Mouse (Mus musculus) skeletal muscle tissue, adult 2 months (tissue): ENCODE data around the gene Cadm2.
A peak's percentile ranks its signal among the peaks of the same experiment; 100 is the strongest.

Experiments
- DNase-seq: peaks from one replicate; pipeline ENCODE4 v3.0.0-alpha.2; 2012; ENCODE audit warnings: low read depth, low spot score

Cadm2 gene

DNA sequence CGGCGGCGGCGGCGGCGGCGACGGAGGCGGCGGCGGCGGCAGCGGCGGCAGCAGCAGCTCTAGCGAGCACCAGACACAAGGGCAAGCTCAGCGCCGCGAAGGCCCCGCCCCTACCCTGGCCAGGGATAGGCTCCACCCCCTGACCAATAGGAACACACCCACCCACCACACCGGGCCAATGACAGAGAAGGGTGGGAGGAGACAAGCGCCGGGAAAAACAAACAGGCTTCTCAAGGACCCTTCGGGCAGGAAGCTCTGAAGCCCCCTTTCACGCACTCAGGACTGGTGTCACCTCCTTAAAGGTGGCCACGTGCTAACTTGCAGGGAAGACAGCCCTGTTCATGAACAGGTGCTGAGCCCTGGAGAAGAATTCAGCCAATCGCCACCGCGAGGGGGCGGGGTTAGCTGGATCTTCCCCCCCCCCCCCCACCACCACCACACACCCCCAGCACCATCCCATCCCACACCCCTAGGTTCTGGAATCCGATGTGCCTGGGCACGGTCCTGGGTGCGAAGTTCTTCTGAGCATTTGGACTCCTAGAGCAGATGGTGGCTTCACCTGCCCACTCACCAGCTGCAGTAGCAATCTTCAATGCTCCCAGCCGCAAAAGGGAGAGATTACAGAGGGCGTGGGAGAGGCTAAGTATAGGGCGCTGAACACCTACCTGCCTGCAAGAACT is at the start of gene Cadm2:
Cadm2 (minus strand) TSS at position 83 of the 680 bp plus-strand sequence.
- DNase-seq = peak; percentile 78

DNA sequence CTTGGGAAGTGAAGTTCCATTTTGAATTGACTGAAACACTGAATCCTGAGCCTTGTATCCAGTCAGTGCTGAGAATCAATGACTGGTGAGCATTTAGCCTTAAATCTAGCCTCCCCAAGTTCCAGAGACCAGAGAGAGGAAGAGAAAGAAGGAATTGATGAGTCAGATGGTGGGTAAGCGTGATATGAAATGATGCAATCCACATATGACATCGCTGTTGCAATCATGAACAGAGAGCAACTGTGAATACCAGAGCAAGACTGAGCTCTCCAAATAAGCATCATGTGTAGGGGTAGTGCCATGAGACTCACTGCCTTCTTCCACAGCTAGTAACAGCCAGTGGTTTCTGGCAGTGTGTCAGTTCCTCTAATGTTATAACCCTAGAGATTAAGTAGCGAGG is 26.2 kb upstream of the Cadm2 start:
- no peak for DNase-seq

DNA sequence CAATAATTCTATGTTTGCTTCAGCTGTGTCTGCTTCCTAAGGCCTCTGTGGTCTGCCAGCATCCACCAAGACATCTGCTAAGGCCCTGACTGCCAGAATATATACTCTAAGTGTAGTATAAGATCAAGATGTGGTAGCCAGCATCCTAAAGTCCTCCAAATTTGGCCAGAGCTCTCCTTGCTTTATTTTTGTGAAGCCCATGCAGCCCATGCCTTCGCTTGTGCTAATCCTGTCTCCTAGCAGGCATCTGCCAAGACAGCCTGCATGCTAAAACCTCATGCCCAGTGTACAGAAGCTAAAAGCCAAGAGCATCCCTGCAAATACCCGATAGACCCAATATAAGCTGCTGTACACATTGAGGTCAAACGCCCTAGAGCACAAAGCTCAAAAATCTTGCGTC is 22.9 kb upstream of the Cadm2 start:
- DNase-seq = no peak

DNA sequence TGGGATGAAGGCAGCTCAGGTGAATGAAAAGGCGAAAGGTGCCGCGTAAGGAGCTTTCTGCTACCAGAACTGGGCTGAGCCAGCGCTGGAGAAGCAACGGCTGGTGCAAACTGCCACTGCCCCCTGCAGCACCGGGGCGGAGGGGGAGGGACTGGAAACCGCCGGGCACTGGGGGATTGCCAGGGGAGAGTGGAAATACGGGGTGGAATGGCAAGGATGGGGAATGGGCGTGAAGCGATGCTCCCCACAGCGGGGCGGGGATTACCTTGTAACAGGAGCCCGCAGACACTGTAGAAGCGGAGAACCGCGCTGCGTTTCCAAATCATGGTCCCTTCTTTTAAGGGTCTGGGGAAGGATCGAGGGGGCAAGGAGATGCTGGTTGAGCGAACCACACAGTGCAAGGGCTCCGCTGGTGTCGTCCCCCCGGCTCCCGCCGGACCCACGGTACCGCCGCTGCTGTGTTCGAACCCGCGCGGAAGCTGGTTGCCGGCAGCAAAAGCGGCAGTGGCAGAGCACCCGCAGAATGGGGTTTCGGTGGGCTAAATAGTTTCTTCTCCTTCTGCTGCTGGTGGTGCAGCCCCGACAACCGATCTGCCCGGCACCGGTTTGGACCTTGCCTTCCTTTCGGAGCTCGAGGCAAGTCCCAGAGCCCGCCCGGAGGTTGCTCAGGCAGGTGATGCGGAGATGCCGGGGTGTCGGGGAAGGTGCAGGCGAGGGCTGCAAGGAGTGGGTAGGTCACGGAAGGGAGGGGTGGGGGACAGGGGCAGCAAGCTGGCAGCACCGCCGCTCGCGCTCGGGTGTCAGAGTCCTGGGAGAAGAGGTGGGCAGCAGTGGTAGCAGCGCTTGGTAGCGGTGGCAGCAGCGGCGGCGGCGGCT is 564 bp downstream of the Cadm2 start:
- DNase-seq = no peak

DNA sequence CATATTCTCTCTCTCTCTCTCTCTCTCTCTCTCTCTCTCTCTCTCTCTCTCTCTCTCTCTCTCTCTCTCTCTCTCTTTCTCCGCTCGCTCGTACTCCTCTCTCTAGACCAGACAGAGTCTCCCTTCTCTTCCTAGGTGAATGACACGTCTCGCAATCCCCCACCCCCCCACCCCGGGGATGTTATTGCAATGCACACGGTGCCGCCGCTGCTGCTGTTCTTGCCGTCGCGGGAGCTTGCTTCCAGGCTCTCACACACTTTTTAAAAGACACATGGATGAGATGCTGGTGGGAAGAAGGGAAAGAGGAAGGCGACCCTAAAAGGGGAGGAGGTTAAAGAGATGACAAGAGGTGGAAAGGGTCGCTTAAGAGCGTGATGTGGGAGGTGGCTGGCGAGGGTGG is 1.3 kb downstream of the Cadm2 start:
- DNase-seq = no peak

DNA sequence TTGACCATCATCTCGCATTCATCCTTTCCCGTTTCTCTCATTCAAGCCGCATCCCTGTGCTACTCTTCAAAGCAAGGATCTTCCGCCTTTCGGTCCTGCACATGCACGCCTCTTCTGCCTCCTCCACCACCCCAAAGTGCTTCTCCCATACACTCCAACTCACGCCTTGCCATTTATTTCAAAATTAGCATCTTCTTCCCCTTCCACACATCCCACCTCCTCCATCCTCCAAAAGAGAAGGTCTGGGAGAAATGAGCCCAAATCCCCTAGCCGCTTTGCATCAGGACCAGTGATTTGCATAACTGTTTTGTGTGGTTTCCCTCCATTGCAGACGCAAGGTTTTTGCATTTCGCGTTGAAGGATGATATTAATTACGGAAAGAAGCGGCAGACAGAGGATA is 1.9 kb downstream of the Cadm2 start:
- DNase-seq = no peak

DNA sequence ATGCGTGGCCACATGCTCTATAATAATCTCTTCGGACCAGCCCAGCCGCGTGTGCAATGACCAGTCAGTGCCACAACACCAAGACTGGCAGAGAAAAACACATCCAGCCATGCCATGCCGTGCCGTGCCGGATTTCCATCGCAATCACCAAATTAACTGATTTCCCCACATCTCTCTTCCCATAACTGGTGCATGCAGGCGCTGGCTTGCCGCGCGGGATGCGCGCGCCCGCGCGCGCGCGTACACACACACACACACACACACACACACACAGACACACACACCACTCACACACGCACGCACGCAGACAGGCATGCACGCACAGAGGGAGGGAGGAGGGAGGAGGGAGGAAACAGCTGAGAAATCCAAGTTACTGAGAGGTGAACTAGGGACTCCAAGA is 2.9 kb downstream of the Cadm2 start:
- no peak for DNase-seq

DNA sequence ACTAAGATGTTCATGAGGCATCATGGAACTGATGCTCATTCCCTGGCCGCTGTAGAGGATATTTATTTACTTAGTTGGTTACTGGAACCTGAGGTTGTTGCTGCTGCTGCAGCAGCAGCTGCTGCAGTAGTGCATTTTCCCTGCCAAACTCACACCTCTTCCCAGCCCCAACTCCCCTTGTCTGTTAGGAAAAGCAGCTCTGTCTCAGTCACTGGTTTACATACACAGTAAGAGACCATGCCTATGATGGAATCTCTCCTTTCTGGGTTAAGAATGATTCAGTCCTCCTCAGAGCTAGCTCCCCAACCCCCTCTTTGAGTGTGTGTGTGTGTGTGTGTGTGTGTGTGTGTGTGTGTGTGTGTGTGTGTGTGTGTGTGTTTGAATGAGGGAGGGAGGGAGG is 3.5 kb downstream of the Cadm2 start:
- DNase-seq = no peak

DNA sequence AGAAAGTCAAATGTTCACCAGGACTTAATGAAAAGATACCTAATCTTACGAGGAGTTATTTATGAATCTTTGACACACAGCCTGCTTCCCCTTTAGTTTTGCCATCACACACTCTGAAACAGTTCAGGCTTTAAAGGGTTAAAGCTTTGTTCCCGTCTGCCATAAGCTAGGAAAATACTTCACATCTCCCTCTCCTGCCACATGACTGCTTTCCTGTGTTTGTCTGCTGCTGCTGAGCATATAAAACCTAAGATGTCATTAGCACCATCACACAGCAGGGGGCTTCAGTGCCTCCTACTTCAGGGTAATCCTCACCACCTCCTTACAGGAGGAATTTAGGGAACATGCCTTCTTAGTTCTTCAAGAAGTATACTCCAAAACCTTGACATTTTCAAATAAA is 6.8 kb downstream of the Cadm2 start:
- DNase-seq = no peak

DNA sequence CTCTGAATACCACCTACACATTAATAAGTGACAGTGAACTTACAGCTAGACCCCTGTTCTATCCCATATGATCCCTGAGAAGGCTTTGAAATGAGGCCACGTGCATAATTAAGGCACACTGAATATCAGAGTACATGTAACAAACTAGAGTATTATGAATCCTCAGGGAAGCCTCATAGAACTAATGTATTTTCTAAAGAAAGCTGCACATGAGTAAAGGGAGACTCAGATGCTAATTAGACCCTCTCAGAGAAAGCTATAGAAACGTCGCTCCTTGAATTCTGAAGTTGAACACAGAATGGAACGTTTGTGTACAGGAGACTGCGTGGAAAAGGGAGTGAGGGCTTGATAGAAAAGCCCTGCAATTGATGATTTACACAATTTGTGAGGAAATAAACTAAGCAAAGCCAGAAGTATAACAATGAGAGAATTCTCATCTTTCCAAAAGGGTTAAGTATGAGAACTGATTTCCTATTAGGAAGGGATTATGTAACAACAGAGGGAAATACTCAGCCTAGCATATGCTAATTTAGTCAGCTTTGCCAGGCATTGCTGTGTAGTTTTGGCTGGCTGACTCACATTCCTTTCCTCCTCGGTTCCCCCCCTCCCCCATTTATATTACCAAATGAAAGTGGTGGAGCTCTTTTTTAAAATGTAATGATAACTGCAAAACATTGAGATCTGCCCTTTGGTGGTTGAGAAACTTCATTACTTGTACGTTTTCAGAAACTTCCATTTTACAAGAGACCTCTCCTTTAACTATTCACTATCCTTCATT is 9.6 kb downstream of the Cadm2 start:
- no peak for DNase-seq

DNA sequence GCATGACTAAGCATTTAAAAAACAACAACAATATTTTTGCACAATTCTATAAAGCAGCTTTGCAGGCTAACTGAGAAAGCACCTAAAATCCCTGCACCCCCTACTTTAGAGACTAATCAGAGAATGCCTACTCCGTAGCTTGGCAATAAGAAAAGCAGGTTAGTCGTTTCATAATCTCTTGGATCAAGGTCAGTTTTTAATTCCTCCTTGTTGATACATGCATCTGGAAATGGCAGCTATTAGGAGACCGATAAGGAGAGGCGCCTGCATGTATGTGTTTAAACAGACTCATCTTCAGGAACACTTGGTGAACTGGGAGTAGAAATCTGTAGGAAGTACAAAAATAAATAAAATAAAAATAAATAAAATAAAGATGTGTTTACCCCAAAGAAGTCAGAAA is 11.6 kb downstream of the Cadm2 start:
- no peak for DNase-seq

DNA sequence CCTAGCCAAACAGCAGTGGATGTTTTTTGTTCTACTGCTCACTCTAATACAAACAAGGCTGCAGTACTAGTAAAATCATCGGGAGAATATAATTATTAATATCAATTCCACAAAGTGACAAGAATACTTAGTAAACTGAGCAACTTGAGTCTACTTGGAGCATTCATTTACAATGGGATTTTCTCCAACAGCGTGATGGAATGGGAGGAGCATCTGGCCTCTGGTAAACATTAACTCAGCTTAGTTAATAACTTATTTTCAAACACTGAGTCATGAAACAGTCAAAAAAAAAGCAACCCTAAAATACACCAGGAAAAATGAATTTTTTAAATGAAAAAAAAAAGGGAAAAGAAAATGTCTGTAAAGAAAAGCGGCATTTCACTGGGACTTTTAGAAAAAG is 12.2 kb downstream of the Cadm2 start:
- DNase-seq = no peak

DNA sequence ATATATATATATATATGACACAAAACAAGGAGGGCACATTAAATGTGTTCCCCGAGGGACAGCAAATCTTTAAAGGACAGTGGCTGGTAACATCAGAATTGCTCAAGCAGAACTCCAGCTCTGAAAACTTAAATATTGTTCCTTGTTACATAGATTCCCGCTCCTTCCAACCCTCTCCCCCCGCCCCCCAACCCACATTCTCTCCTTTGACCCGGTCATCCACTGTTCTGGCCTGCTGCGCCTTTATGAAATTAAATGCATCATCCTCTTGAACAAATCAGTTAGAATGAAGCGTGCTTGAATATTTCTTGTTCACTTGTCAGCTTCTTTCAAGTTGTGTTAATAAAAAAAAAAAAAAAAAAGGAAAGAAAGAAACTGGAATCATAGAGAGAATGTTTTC is 15.0 kb downstream of the Cadm2 start:
- no peak for DNase-seq

DNA sequence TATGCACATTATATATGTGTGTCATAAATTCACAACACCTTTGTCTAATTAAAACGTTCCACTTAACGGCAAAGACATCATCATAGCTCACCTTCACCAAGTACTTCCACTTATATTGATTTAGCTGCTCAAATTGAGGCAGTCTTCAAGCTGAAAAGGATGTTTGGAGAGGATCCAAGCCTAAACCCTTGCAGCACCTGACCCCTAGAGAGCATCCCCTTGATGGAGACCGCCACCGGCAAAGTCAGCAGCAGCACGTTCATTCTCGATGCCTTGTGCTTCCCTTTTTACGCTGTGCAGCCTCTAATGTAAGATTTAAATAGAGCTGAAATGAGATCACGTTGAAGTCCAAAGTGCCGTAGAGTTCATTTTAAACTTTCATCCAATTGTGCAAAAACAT is 20.7 kb downstream of the Cadm2 start:
- no peak for DNase-seq

DNA sequence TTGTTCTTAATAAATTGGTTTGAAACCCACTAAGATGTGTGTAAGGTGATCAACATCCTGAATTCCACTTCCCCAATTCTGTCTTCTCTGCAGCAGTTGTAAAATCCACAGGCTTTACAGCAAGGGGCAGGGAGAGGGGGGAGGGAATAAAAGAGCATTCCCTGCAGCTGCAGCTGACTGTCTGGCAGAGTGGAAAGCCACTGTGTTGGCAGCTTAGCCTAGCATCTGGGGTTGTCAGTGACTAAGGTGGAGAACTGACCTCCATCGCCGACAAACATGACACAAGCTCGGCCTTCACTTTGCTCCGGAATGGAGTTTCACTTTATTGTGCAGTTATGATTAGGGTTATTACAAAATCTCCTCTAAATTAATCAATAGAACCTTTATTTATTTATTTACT is 21.9 kb downstream of the Cadm2 start:
- no peak for DNase-seq

DNA sequence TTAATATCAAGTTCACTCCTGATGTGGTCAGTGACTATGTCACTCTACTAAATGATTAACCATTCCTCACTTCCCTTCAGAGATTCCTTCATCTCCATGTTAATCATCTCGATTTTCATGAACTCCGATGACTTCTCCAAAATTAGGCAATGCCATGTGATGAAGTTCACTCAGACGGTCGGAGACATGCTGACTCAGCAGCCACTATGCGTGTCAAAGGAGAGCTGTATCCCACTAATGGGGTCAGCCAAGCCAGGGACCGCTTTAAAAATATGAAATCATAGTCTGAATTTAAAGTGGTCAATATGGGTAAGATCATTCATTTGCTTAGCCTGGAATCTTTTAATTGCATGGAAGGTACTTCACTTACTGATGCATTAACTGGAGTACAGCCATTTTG is 29.7 kb downstream of the Cadm2 start:
- DNase-seq = no peak

DNA sequence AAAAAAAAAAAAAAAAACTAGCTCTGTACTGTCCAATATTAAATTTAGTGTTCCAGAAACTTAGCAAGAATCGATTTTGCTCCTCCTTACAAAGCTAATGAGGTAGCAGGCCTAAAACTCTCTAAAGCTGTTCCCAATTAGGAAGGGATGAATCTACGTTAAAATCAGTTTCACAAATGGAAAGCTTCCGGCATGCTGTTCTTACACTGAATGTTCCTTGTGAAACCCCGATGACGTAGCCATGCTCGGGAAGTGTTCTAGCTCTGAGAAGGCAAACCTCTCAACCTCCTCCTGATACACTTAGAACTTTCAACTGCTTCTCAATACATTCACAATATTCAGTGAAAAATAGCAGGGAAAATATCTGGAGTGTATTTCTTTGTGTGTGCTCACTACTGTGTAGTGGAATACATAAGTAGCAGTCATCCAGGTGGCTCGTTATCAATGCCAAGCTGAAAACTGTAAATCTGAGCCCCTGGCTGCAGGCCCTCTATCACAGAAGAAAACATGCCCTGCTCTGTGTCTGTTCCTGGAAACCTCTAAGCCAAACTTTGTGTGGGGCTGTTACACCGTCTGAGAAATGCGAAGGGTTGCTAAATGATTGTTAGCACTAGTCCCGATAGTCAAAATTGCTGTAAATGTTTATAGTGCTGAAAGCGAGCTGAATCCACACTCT is 41.7 kb downstream of the Cadm2 start:
- DNase-seq = no peak

DNA sequence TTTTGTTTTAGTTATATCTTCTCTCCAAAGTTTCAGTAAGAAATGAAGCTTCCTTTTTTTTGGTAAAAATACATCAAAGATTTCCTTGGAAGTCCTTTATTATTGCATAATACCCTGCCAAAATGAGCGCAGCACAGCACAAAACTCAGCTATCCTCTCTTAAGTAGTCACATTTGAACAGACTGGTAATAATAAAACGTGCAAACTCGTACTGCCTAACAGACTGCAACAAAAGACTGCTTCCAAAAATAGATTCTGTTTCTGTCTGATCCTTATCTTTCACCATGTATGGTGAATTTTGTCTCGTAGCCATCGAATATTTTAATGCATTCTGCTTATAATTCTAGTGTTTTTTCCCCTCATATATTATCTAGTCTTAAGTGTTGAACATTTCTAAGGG is 45.2 kb downstream of the Cadm2 start:
- no peak for DNase-seq

DNA sequence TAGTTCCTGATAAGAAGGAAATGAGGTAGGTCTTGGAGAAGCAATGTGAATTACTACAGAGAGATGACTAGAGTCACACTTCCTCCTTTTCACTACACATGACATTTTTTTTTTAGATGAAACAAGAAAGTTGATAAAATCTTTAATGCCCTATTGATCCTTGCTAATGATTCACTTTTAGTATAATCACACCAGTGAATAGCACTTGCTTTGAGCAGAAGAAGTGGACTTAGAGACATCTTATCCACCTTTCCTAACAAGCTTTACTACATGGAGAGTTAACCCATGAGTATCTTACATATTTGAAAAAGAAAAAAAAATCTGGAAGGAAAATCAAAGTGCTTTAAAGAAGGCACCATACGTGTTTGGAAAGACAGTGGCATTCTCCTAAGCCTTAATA is 93.7 kb downstream of the Cadm2 start:
- no peak for DNase-seq

DNA sequence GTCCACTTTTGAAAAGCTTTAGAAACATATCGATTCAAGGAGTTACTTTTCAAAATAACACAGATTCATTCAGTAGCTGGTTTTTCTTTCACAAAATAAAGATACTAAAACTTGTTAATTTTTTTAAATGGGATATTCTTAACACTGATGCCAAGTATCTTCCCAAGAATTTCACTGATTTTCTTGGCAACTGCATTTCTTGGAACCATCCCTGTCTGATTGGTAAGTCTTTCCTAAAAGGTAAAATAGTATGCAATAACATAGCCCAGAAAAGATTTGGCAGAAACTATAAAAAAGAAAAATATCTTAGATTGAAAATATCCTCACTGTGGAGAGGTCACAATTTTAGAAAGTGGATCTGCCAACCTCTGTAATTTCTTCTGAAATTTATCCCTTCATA is 95.8 kb downstream of the Cadm2 start:
- no peak for DNase-seq

DNA sequence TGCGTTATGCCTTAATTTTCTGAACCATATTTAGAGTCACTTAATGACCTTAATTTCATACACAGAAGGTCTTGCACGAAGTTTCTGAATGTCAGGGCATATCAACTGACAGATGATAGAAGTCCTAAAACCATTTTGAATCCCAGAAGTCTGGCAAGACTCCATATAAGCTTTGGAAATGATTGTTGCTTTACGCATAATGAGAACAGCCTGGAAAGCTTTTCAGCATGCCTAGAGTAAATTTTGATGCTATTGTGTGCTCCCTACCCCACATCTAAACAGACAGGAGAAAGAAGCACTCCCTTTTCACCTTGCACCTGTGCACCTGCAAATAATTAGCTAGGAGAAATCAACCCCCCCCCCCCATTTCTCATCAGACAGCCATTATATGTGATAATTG is 102.4 kb downstream of the Cadm2 start:
- no peak for DNase-seq

DNA sequence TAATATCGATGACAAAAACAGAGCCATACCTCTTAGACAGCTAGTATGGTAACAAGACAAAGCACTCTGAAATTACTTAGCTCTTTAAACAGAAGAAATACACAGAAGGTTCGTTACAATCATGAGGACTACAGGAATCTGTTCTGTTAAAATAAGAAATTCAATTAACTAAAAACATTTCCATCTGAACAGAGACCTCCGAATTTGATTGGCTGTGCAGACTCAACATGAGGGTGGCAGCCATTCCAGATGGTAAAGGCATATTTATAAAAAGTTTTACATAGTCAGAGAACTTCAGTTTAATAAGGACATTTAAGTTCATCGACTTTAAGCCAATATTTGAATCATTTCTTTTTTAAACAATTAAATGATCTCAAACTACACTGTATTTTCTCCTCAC is 105.2 kb downstream of the Cadm2 start:
- no peak for DNase-seq
